Mouse (Mus musculus) limb, embryonic 14.5 days (tissue): ENCODE measurements around the gene Gm20388. TPM values are rescaled to one million over a fixed set of nuclear protein-coding genes. Genes with fewer than 3 reads are reported as not detected.

Experiments used
- ATAC-seq: fragments of 200-750 bp; cut with Nextera tagmentation; 2 replicates; pipeline ENCODE4 v1.8.0; 2017; ENCODE audit warnings: low read depth, moderate number of reproducible peaks, moderate TSS enrichment; ENCODE audit not compliant: low FRiP score
- DNase-seq: peaks from one replicate; pipeline ENCODE4 v3.0.0-alpha.2; 2015; ENCODE audit warnings: low spot score
- H3K27ac ChIP-seq: fragments of 300-500 bp; sonication (generic); replicated peaks from 2 replicates; pipeline ENCODE4 v1.5.1; 2014; ENCODE audit warnings: low read depth, mild to moderate bottlenecking, low read length, moderate library complexity, mixed read lengths
- H3K27me3 ChIP-seq: fragments of 300-500 bp; sonication (generic); 2 replicates; pipeline ENCODE4 v1.6.1; 2014; ENCODE audit warnings: low read length, mixed read lengths; ENCODE audit not compliant: control insufficient read depth, insufficient read depth
- H3K36me3 ChIP-seq: fragments of 300-500 bp; sonication (generic); 2 replicates; pipeline ENCODE4 v1.6.1; 2014; ENCODE audit warnings: mild to moderate bottlenecking, low read length, moderate library complexity, mixed read lengths; ENCODE audit not compliant: control insufficient read depth, insufficient read depth
- H3K4me1 ChIP-seq: fragments of 300-500 bp; sonication (generic); 2 replicates; pipeline ENCODE4 v1.6.1; 2014; ENCODE audit warnings: antibody characterized with exemption, low read length, mixed read lengths; ENCODE audit not compliant: control insufficient read depth, insufficient read depth
- H3K4me2 ChIP-seq: fragments of 300-500 bp; sonication (generic); replicated peaks from 2 replicates; pipeline ENCODE4 v1.6.1; 2014; ENCODE audit warnings: low read depth, mild to moderate bottlenecking, low read length, moderate library complexity; ENCODE audit not compliant: severe bottlenecking
- H3K4me3 ChIP-seq: fragments of 300-500 bp; sonication (generic); replicated peaks from 2 replicates; pipeline ENCODE4 v1.5.1; 2014; ENCODE audit warnings: low read length
- H3K9ac ChIP-seq: fragments of 300-500 bp; sonication (generic); 2 replicates; pipeline ENCODE4 v1.6.1; 2014; ENCODE audit warnings: mild to moderate bottlenecking, low read depth, low read length, moderate library complexity; ENCODE audit not compliant: severe bottlenecking
- H3K9me3 ChIP-seq: fragments of 300-500 bp; sonication (generic); 2 replicates; pipeline ENCODE4 v1.6.1; 2016; ENCODE audit warnings: low read length; ENCODE audit not compliant: control insufficient read depth
- POLR2A ChIP-seq: fragments of 200-500 bp; IDR thresholded peaks from 2 replicates; pipeline ENCODE4 v1.8.0; 2012; ENCODE audit warnings: inconsistent platforms, mild to moderate bottlenecking, moderate library complexity, borderline replicate concordance; ENCODE audit not compliant: insufficient read depth, insufficient read length; ENCODE audit errors: extremely low read depth
- WGBS: fragments of 180-500 bp; shearing (Covaris S2); extraction: QIAGEN DNeasy Blood & Tissue Kit; methylation state at CpG from one replicate; pipeline ENCODE4 v1.1.7; 2014; 5-methylcytosine and 5-hydroxymethylcytosine counted together
- polyA plus RNA-seq, 2 experiments: library from polyadenylated mRNA; depleted of rRNA in 1 of 2; stranded (reverse) in 1 of 2; unstranded in 1 of 2; fragments of >200 nt; fragmentation: Nextera tagmentation in 1 of 2; extraction: Ambion mirVana in 1 of 2; gene quantifications; 2 replicates each; pipeline versions ENCODE4 v1.2.1 to v1.2.3; 2012 to 2014

Gm20388 gene
- polyA plus RNA-seq, 2 experiments = 1.9 to 49.9 TPM

DNA sequence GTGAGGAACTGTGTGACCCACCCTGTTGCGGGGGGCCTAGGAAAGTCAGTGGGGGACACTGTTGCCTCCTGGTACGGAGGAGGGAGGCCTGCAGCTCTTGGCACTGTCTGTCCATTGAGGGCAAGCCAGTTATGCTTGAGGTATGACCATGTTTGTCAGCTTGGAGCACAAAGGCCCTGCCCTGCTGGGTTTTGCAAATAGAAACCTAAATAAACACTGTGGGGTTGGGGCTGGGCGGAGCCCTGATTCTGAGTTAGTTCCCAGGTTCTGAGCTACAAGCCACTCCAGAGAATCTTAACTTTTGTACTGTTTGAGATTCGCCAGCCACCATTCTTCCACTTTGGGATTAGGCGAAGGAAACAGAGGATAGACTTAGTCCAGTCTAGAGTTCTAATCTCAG is 3799.7 kb downstream of the Gm20388 start:
- Histone ChIP-seq H3K4me1 (peaks cover under 1% of the 10 kb centered on the region), H3K27ac (no peak overlapping the region), H3K36me3 (no peaks in the 10 kb centered on the region), H3K9ac (no peak overlapping the region), H3K27me3 (no peaks in the 10 kb centered on the region), H3K4me3 (no peak overlapping the region), H3K9me3 (no peaks in the 10 kb centered on the region), H3K4me2 (no peak overlapping the region)
- TF ChIP-seq POLR2A = no peak
- DNase-seq (no peak), ATAC-seq (no peak)
- 91% methylated on average over 5 of the region's 5 CpGs for WGBS

DNA sequence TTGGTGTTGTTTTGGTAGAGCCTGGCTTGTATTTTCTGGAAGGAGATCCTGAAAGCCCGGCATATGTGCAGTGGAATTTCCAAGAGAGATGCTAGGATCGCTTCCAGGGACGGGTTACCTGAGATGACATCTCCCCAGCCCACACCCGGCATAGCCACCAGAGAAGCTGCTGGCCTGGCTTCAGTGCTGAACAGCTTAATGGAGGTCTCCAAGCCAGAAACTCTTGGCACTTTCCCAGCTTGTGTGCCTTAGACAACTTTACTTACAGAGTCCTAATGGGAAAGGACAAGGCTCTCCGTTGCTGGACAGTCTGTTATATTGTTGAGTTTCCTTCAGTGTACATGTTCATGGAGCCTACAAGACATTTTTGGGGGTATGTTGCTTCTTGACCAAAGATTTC is 3803.8 kb downstream of the Gm20388 start:
- H3K4me2 ChIP-seq = no peak overlapping the region
- 93% methylated on average over 5 of the region's 5 CpGs for WGBS
- H3K4me1 ChIP-seq = peaks cover 15% of the 10 kb centered on the region
- TF ChIP-seq POLR2A = no peak
- no peak overlapping the region for H3K4me3 ChIP-seq
- no peak overlapping the region for H3K27ac ChIP-seq
- no peaks in the 10 kb centered on the region for H3K9me3 ChIP-seq
- ATAC-seq (no peak), DNase-seq (no peak)
- no peaks in the 10 kb centered on the region for H3K36me3 ChIP-seq
- H3K27me3 ChIP-seq = no peaks in the 10 kb centered on the region
- no peak overlapping the region for H3K9ac ChIP-seq

DNA sequence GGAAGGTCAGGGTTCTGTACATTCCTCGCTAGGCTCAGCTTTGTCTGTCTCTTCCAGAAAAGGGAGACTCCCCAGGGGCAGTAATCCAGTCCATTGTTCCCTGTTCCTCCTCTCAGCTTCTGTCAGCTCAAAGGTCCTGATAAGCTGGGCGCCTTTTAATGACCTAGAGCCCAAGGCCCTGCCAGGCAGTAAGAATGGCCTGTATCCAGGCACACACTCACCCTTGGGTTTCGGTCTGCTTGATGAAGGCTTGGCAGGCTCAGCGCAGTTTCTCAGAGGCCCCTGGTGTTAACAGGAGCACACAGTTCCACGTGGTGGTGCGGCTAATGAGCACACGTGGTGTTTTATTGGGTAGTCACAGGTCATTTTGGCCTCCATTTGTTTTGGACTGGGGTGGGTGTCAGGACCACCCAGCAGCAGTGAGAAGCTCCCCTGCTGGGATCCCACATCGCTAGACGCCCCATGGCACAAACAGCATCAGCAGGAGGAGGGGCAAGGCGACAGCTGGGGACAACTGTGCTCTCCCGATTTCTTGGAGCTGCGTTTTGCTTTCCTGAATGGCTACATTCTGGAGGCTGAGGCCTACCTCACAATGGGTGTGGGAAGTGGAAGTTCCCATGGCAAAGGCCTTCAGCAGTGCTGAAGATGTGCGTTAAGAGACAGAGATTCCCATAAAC is 3805.4 kb downstream of the Gm20388 start:
- peak; percentile 68 for ATAC-seq
- Histone ChIP-seq H3K4me3 (no peak overlapping the region), H3K9ac (no peak overlapping the region), H3K4me1 (peaks cover 20% of the 10 kb centered on the region), H3K27me3 (no peaks in the 10 kb centered on the region), H3K9me3 (no peaks in the 10 kb centered on the region), H3K27ac (no peak overlapping the region), H3K36me3 (no peaks in the 10 kb centered on the region), H3K4me2 (no peak overlapping the region)
- WGBS = 31% methylated on average over 13 of the region's 13 CpGs
- peak; percentile 29 for DNase-seq
- no peak for TF ChIP-seq POLR2A

DNA sequence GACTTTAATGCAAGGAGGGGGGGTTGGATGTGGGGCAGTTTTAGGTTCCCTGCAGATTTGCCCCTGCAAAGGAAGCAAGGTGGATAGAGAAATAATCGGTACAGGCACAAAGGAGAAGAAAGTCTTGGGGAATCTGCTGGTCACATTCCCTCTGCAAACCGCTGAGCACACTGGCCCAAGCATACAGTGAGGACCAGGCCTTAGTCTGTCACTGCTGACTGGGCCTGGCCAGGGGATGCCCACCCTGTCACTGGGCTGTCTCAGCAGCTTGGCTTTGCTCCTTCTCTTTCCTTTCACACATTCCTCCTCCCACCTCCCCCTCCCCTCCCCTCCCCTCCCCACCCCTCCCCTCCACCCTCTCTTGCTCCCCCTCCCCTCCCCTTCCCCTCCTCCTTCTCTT is 3806.5 kb downstream of the Gm20388 start:
- H3K27ac ChIP-seq = no peak overlapping the region
- DNase-seq = no peak
- TF ChIP-seq POLR2A = no peak

DNA sequence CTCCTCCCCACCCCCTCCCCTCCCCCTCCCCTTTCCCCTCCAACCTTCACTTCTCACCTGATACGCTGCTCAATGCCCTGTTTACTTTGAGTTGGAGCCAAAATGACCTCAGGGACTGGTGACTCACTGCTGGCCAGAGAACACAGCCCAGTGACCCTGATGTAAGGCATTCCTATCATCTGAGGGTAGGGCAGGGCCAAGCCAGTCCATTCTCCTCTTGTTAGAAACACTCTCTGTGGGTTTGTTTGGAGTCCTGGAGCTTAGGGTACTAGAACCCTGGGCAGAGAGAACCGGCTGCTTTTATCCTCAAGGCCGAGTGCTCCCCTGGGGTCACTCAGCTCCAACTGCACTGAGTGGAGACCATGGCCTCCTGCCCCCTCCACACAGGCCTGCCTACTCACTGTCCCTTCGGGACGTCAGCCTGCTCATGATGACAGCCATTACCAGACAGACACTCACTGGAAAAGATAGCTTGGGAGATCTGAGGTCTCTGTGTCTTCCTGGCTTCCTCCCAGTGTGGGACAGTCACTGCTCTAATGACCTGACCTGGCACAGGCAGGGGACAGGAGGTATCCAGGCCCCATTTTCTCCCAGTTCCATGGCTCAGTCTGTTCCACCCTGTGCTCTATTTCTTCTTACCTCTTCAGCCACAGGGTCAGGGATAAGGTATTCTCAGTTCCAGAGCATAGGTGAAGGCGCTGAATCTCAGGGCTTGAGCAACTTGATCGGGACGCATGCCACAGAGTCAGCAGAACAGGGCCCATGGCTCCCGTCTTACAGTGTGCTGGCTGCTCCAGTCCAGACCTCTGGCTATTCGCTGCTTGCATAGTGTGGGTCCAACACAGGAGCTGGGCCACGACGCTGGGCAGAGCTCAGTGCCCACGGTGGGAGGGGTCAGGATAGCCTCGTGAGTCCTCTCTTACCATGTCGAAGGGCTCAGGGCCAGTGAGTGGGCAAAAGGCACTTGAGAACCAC is 3807.2 kb downstream of the Gm20388 start:
- H3K27me3 ChIP-seq = no peaks in the 10 kb centered on the region
- no peak for TF ChIP-seq POLR2A
- no peak overlapping the region for H3K4me2 ChIP-seq
- WGBS = 75% methylated on average over 15 of the region's 15 CpGs
- no peak overlapping the region for H3K9ac ChIP-seq
- H3K4me1 ChIP-seq = peaks cover 20% of the 10 kb centered on the region
- H3K36me3 ChIP-seq = no peaks in the 10 kb centered on the region
- H3K9me3 ChIP-seq = no peaks in the 10 kb centered on the region
- no peak overlapping the region for H3K4me3 ChIP-seq
- ATAC-seq (no peak), DNase-seq (peak; percentile 29)
- H3K27ac ChIP-seq = no peak overlapping the region

More for the DNA sequence above, 3806.5 kb downstream of the Gm20388 start:
- Histone ChIP-seq H3K9me3 (no peaks in the 10 kb centered on the region), H3K4me3 (no peak overlapping the region), H3K4me2 (no peak overlapping the region), H3K36me3 (no peaks in the 10 kb centered on the region), H3K9ac (no peak overlapping the region), H3K27me3 (no peaks in the 10 kb centered on the region), H3K4me1 (peaks cover 20% of the 10 kb centered on the region)
- 56% methylated on average over 2 of the region's 2 CpGs for WGBS
- ATAC-seq = no peak
